Mouse (Mus musculus): ENCODE measurements around the gene Psat1. TPM values are rescaled to one million over a fixed set of nuclear protein-coding genes. Genes with fewer than 3 reads are reported as not detected.
A peak's percentile ranks its signal among the peaks of the same experiment; 100 is the strongest.

Psat1 gene
- polyA plus RNA-seq (2015; fragmentation: Nextera tagmentation; extraction: Ambion mirVana) = 75.1 and 98.9 TPM in 2 replicates

DNA sequence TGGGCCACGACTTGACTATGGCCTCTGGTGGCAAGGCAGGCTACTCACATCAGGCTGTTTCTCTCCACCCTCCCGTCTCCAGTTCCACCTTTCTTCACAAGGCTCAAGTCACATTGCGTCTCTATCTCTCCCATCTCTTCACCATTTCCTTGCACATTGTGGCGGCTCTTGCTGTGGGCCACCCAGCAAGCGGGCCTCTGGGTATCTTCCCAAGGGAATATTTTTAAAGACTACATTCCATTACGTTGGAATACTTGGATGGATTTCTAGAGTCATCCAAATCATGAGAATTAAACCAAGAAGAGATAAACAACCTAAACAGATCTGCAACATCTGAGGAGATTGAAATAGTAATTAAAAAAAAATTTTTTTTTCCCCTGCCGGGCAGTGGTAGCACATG lies at the start of gene Psat1:
Gene Psat1 (minus strand): TSS at position 101 of the 400 bp plus-strand sequence.
- Histone ChIP-seq H3K4me2 (no peak within 1 kb of the TSS), H3K4me3 (no peak within 1 kb of the TSS), H3K9me3 (no peaks in the 10 kb centered on the region), H3K9ac (no peak within 1 kb of the TSS), H3K27me3 (no peaks in the 10 kb centered on the region), H3K36me3 (no peaks in the 10 kb centered on the region), H3K4me1 (0 out of 2 replicates have a peak, but pooled peaks cover 6% of the 10 kb centered on the region), H3K27ac (no peak within 1 kb of the TSS)
- no peak for ATAC-seq (ENCODE audit: insufficient number of reproducible peaks, insufficient read depth, low FRiP score, low TSS enrichment, low read depth)
- 77% methylated on average over 7 of the region's 7 CpGs for WGBS

DNA sequence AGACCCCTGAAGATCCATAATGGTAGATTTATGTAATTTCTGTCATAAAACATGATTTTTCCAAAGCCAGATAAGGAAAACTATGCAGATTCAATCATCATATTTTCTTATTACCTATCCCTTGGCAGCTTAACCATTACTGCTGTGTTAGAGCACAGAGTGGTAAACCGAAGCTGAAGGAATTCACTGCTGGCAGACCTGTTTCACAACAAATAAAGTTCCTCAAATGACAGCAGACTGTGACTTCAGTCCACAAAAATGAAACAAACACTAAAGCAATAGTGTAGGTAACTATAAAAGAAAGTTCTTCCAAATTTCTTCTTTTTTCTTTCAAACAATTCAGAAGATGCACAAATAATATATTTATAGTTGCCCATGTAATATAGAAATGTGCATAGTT lies 43.0 kb upstream of the Psat1 start:
- no peak overlapping the region for H3K4me3 ChIP-seq
- no peak for ATAC-seq (ENCODE audit: insufficient number of reproducible peaks, insufficient read depth, low FRiP score, low TSS enrichment, low read depth)
- no peak overlapping the region for H3K4me2 ChIP-seq
- peaks cover 15% of the 10 kb centered on the region for H3K36me3 ChIP-seq
- WGBS = 87% methylated on average over 1 of the region's 1 CpGs
- 0 out of 2 replicates have a peak, but pooled peaks cover 6% of the 10 kb centered on the region for H3K4me1 ChIP-seq
- H3K9ac ChIP-seq = no peak overlapping the region
- H3K9me3 ChIP-seq = no peaks in the 10 kb centered on the region
- no peak overlapping the region for H3K27ac ChIP-seq
- no peaks in the 10 kb centered on the region for H3K27me3 ChIP-seq

DNA sequence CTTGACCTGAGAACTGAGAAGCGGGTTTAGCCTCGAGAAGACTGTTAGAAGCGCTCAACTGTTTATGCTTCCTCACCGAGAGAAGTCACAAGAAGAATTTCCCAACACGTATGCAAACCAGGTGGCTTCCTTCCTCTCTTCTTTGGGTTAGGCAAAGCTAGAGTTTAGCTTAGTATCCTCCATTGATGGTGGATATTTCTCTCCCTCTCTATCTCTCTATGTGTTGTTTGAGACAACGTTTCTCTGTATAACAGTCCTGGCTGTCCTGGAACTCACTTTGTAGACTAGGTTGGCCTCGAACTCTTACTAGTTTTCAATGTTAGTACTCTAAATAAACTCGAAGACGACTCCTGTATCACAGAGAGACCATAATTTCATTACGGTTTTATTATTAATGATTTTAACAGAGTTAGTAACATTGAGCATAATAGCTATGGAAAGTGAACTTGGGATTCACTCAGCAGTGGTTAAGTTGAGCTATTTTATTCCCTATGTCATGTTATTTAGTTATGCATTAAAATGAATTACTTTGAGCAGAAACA lies 38.1 kb upstream of the Psat1 start:
- H3K27me3 ChIP-seq = no peaks in the 10 kb centered on the region
- H3K9ac ChIP-seq = peak overlapping the region; percentile 89
- H3K4me1 ChIP-seq = peaks cover 19% of the 10 kb centered on the region; the same call in 1 of the 2 replicates
- peak overlapping the region; percentile 78 for H3K4me2 ChIP-seq
- peak overlapping the region; percentile 55; the same call in 1 of the 2 replicates for H3K27ac ChIP-seq
- peaks cover 10% of the 10 kb centered on the region for H3K36me3 ChIP-seq
- H3K4me3 ChIP-seq = peak overlapping the region; percentile 85
- no peak for ATAC-seq (ENCODE audit: insufficient number of reproducible peaks, insufficient read depth, low FRiP score, low TSS enrichment, low read depth)
- no peaks in the 10 kb centered on the region for H3K9me3 ChIP-seq
- 31% methylated on average over 10 of the region's 10 CpGs for WGBS

DNA sequence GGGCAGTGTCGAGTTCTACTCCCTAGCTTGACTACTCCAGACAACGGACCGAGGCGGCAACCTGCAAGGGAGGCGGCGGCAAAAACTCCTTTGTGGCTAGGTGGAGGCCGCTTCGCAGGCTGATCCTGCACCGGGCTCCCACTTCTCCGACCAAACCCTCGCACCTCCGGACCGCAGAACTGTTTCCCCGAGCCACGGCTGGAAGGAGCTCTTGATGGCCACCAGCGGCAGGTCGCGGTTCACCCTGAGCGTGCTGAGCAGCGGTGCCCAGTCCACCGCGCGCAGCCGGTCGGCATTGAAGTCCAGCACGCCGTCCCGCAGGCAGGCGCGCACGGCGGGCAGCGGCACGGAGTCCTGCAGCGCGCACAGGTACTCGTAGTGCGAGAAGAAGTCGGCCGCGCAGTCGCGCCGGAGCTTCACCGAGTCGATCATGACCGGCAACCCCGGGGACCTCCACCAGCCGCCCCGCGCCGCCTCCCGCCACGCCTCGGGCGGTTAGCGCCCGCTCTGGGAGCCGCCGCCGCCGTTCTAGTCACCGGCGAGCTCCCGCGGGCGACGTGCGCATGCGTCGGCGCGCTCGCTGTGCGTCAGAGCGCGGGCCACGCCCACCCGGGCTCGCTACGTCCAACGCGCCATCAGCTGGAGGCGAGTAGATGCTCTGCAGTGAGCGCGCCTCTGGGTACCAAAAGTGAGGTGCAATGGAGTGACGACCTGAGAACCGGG lies 37.5 kb upstream of the Psat1 start, which contains the start of gene Cep78:
Gene Cep78 (minus strand): TSS at position 541 of the 723 bp plus-strand sequence.
- ATAC-seq (ENCODE audit: insufficient number of reproducible peaks, insufficient read depth, low FRiP score, low TSS enrichment, low read depth) = peak; percentile 82
- Histone ChIP-seq H3K4me2 (peak within 1 kb of the TSS; percentile 78), H3K27ac (peak within 1 kb of the TSS; percentile 87), H3K4me3 (peak within 1 kb of the TSS; percentile 85), H3K9ac (peak within 1 kb of the TSS; percentile 89), H3K27me3 (no peaks in the 10 kb centered on the region), H3K9me3 (no peaks in the 10 kb centered on the region), H3K36me3 (peaks cover 17% of the 10 kb centered on the region), H3K4me1 (peaks cover 19% of the 10 kb centered on the region; the same call in 1 of the 2 replicates)
- WGBS = under 1% methylated on average over 88 of the region's 88 CpGs

DNA sequence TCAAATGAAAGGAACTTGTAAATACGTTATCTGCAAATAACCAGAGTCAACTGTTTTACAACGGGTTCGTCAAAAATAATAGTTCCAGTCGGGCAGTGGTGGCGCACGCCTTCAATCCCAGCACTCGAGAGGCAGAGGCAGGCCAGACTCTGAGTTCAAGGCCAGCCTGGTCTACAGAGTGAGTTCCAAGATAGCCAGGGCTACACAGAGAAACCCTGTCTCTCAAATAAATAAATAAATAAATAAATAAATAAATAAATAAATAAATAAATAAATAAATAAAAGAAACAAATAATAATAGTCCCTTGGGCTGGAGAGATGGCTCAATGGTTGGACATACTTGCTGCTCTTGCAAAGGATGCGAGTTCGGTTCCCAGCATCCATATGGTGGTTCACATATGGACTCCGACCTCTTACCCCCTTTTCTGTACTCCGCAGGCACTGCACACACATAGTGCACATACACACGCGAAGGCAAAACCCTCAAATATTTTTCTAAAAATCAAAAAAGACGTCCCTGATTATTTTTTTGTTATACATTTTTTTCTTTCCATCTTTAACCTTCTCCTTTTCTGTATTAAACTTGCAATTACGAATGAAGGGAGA lies 36.7 kb upstream of the Psat1 start:
- Histone ChIP-seq H3K36me3 (peaks cover 18% of the 10 kb centered on the region), H3K27ac (no peak overlapping the region), H3K9me3 (no peaks in the 10 kb centered on the region), H3K9ac (peak overlapping the region; percentile 89), H3K4me3 (peak overlapping the region; percentile 85), H3K4me1 (peaks cover 19% of the 10 kb centered on the region; the same call in 1 of the 2 replicates), H3K4me2 (peak overlapping the region; percentile 78), H3K27me3 (no peaks in the 10 kb centered on the region)
- 53% methylated on average over 15 of the region's 15 CpGs for WGBS
- no peak for ATAC-seq (ENCODE audit: insufficient number of reproducible peaks, insufficient read depth, low FRiP score, low TSS enrichment, low read depth)

DNA sequence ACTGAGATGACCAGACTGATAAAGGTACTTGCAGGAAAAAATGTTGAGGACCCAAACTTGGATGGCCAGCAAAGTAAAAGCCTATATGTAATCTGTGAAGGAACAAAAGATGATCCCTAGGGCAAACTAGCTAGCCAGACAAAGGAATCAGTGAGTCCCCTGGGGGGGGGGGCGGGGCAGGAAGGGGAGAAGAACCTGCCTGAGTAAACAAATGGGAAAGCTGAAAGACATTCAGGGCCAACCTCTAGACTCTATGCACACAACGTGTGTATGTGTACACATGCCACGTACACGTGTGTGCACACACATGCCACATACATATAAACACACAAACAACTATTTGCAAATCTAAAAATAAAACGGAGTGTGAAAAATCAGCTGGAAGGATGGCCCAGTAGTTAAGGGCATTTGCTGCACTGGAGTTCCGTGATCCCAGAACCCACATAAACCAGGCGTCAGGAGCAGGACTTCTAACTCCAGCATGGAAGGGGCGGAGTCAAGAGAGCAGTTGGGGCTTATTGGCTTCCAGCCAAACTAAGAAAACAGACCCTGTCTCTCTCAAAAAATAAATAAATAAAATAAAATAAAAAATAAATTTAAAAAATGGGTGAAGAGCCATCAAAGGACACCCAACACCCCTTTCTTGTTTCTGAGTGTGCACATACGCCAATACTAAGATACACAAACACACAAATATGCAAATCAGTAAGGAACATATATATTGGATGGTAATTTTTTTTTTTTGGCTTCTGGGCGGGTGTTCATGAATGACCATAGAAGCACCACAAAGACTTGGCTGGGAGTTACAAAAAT lies 36.0 kb upstream of the Psat1 start:
- no peak overlapping the region for H3K4me3 ChIP-seq
- peaks cover 24% of the 10 kb centered on the region for H3K36me3 ChIP-seq
- no peaks in the 10 kb centered on the region for H3K9me3 ChIP-seq

DNA sequence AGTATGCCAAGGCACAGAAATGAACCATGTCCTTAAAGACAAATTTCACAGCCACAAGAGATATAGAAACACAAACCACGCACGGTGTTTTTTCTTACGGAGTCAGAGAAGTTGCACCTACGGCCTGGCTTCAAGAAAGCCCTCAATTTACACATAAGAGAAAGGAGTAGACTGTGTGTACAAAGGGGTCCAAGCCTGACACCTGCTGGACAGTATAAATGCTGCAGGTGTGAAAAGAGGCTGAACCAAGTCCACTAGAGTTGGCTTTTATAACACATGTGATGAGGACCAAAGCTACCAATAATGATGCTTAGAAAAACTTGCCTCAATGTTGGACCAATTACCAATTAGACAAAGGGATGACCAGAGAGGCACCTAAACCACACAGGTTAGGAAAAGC lies 34.7 kb upstream of the Psat1 start:
- H3K9me3 ChIP-seq = no peaks in the 10 kb centered on the region
- H3K9ac ChIP-seq = no peak overlapping the region
- H3K36me3 ChIP-seq = peaks cover 30% of the 10 kb centered on the region
- no peak overlapping the region for H3K4me2 ChIP-seq
- H3K27ac ChIP-seq = no peak overlapping the region
- H3K4me3 ChIP-seq = no peak overlapping the region
- WGBS = 52% methylated on average over 4 of the region's 4 CpGs
- no peaks in the 10 kb centered on the region for H3K27me3 ChIP-seq
- peaks cover 19% of the 10 kb centered on the region; the same call in 1 of the 2 replicates for H3K4me1 ChIP-seq
- no peak for ATAC-seq (ENCODE audit: insufficient number of reproducible peaks, insufficient read depth, low FRiP score, low TSS enrichment, low read depth)

More for the DNA sequence above, 36.0 kb upstream of the Psat1 start:
- Histone ChIP-seq H3K4me2 (peak overlapping the region; percentile 78), H3K27ac (no peak overlapping the region), H3K4me1 (peaks cover 19% of the 10 kb centered on the region; the same call in 1 of the 2 replicates), H3K9ac (no peak overlapping the region), H3K27me3 (no peaks in the 10 kb centered on the region)
- ATAC-seq (ENCODE audit: insufficient number of reproducible peaks, insufficient read depth, low FRiP score, low TSS enrichment, low read depth) = no peak
- WGBS = 47% methylated on average over 10 of the region's 10 CpGs

DNA sequence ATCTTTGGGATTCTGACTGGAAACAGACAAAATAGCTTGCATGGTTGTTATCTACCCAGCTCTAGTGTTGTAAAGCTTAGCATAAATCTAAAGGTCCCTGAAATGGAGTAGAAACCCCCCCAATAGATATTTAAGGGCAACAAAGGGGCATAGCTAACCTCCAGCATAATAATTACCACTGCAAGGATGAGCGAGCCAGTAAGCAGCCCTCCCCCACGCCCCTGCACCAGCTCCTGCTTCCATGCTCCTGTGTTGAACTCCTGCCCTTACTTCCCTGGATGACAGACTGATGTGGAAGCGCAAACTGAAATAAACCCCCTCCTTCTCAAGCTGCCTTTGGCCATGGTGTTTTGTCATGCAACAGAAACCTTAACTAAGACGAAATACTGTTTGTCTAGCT lies 26.2 kb upstream of the Psat1 start:
- no peak overlapping the region for H3K9ac ChIP-seq
- no peaks in the 10 kb centered on the region for H3K9me3 ChIP-seq
- no peak overlapping the region for H3K4me2 ChIP-seq
- H3K4me1 ChIP-seq = no peaks in the 10 kb centered on the region
- no peak overlapping the region for H3K4me3 ChIP-seq
- peaks cover 90% of the 10 kb centered on the region for H3K36me3 ChIP-seq
- WGBS = 80% methylated on average over 4 of the region's 4 CpGs
- no peak for ATAC-seq (ENCODE audit: insufficient number of reproducible peaks, insufficient read depth, low FRiP score, low TSS enrichment, low read depth)
- H3K27ac ChIP-seq = no peak overlapping the region
- H3K27me3 ChIP-seq = no peaks in the 10 kb centered on the region

DNA sequence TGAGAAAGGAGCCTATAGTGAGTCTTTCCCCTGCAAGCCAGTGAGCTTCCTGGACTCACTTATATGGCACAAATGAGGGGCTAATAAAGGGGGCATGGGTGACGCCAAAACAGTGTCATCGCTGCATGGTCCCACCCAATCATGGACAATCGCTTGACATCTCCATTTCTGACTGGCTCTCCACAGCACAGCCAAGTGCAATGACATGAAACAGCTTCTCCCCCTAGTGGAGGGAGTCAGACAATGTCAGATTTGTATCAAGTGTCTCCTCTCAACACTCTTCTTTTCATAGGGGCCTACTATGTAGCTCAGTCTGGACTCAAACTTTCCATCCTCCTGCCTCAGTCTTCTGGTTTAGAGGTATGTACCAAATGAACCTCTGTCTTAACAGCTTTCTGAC lies 17.9 kb upstream of the Psat1 start:
- Histone ChIP-seq H3K27me3 (no peaks in the 10 kb centered on the region), H3K9ac (no peak overlapping the region), H3K4me2 (no peak overlapping the region), H3K27ac (no peak overlapping the region), H3K36me3 (peaks cover 49% of the 10 kb centered on the region), H3K9me3 (no peaks in the 10 kb centered on the region), H3K4me3 (no peak overlapping the region), H3K4me1 (no peaks in the 10 kb centered on the region)
- WGBS = 64% methylated on average over 3 of the region's 3 CpGs
- no peak for ATAC-seq (ENCODE audit: insufficient number of reproducible peaks, insufficient read depth, low FRiP score, low TSS enrichment, low read depth)

DNA sequence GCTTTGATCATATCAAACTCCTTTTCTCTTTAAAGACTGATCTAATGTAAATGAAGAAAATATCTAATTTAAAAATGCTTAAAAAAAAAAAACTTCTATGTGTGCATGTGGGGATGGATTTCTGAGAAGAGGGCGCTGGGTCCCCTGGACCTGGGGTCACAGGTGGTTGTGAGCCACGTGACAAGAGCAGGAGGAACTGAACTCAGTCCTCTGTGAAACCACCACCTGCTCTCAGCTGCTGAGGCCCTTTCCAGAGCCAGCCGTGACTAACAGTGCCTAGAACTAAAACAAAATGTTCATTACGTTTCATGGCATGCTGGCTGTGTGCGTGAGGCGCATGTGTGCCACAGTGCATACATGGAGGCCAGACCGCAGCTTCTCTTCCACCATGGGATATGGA lies 17.4 kb upstream of the Psat1 start:
- no peaks in the 10 kb centered on the region for H3K9me3 ChIP-seq
- H3K4me3 ChIP-seq = no peak overlapping the region
- no peaks in the 10 kb centered on the region for H3K27me3 ChIP-seq
- H3K36me3 ChIP-seq = peaks cover 45% of the 10 kb centered on the region
- no peak overlapping the region for H3K27ac ChIP-seq
- no peak overlapping the region for H3K4me2 ChIP-seq
- H3K4me1 ChIP-seq = no peaks in the 10 kb centered on the region
- WGBS = 92% methylated on average over 7 of the region's 7 CpGs
- no peak overlapping the region for H3K9ac ChIP-seq
- ATAC-seq (ENCODE audit: insufficient number of reproducible peaks, insufficient read depth, low FRiP score, low TSS enrichment, low read depth) = no peak

DNA sequence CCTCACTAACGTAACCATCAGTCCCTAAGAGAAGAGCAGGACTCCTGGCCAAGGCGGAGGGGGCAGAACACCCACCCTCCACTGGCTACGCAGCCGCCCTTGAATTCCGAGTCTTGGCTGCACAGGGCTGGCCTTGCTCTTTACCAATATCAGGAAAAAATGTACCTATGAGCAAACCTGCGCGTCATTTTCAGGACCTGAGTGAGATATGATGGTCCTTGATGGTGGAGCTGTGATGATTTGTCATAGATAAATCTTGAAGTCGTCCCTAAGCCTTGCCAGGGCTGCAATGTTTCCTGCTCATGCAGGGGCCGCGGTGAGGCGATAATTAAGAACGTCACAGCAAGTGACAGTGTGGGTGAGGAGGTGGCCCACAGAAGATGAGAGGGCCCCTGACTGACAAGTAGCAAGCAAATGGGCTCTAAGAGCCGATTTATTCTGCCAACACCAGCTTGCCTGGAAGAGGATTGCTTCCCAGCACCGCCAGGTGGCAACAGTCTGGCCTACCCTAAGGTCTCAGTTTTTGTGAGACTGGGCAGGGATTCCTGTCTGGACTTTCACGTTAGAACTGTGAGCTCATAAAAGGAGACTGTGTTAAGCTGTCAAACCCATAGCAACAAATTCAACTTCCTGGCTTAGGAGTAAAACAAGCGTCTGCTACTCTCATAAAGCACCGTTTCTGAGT lies 16.0 kb upstream of the Psat1 start:
- H3K9me3 ChIP-seq = no peaks in the 10 kb centered on the region
- H3K4me1 ChIP-seq = no peaks in the 10 kb centered on the region
- no peak overlapping the region for H3K4me2 ChIP-seq
- no peak overlapping the region for H3K27ac ChIP-seq
- ATAC-seq (ENCODE audit: insufficient number of reproducible peaks, insufficient read depth, low FRiP score, low TSS enrichment, low read depth) = no peak
- H3K4me3 ChIP-seq = no peak overlapping the region
- peaks cover 43% of the 10 kb centered on the region for H3K36me3 ChIP-seq
- H3K9ac ChIP-seq = no peak overlapping the region
- no peaks in the 10 kb centered on the region for H3K27me3 ChIP-seq
- 92% methylated on average over 17 of the region's 17 CpGs for WGBS

Data from embryonic facial prominence, embryonic 13.5 days (tissue).